Mouse (Mus musculus) lung, embryonic 14.5 days (tissue): ENCODE measurements around the gene Col8a2. TPM values are rescaled to one million over a fixed set of nuclear protein-coding genes. Genes with fewer than 3 reads are reported as not detected.

ENCODE experiments used
- ATAC-seq: fragments of 200-750 bp; cut with Nextera tagmentation; 2 replicates; pipeline ENCODE4 v1.8.0; 2017; ENCODE audit warnings: mild to moderate bottlenecking, moderate TSS enrichment, moderate library complexity; ENCODE audit not compliant: insufficient read depth
- DNase-seq: peaks from one replicate; pipeline ENCODE4 v3.0.0-alpha.2; 2015
- H3K27ac ChIP-seq: fragments of 300-500 bp; sonication (generic); 2 replicates; pipeline ENCODE4 v1.5.1; 2014; ENCODE audit warnings: low read depth, mild to moderate bottlenecking, moderate library complexity
- H3K27me3 ChIP-seq: fragments of 300-500 bp; sonication (generic); 2 replicates; pipeline ENCODE4 v1.6.1; 2014; ENCODE audit warnings: low read length, control low read depth; ENCODE audit not compliant: insufficient read depth
- H3K36me3 ChIP-seq: fragments of 300-500 bp; sonication (generic); 2 replicates; pipeline ENCODE4 v1.6.1; 2014; ENCODE audit warnings: control low read depth; ENCODE audit not compliant: insufficient read depth
- H3K4me1 ChIP-seq: fragments of 300-500 bp; sonication (generic); 2 replicates; pipeline ENCODE4 v1.6.1; 2014; ENCODE audit warnings: antibody characterized with exemption, control low read depth; ENCODE audit not compliant: insufficient read depth
- H3K4me2 ChIP-seq: fragments of 300-500 bp; sonication (generic); 2 replicates; pipeline ENCODE4 v1.6.1; 2014; ENCODE audit warnings: mild to moderate bottlenecking
- H3K4me3 ChIP-seq: fragments of 300-500 bp; sonication (generic); 2 replicates; pipeline ENCODE4 v1.5.1; 2014; ENCODE audit warnings: low read depth, low read length
- H3K9ac ChIP-seq: fragments of 300-500 bp; sonication (generic); 2 replicates; pipeline ENCODE4 v1.6.1; 2014
- H3K9me3 ChIP-seq: fragments of 300-500 bp; sonication (generic); 2 replicates; pipeline ENCODE4 v1.6.1; 2016; ENCODE audit warnings: low read depth, low read length, control low read depth
- CTCF ChIP-seq: IDR thresholded peaks from 2 replicates; pipeline ENCODE4 v1.5.1; 2016; ENCODE audit warnings: antibody characterized with exemption, low read depth
- WGBS: fragments of 180-500 bp; shearing (Covaris S2); extraction: QIAGEN DNeasy Blood & Tissue Kit; methylation state at CpG from one replicate; pipeline ENCODE4 v1.1.7; 2014; 5-methylcytosine and 5-hydroxymethylcytosine counted together
- polyA plus RNA-seq: library from polyadenylated mRNA; unstranded; fragments of >200 nt; fragmentation: Nextera tagmentation; extraction: Ambion mirVana; gene quantifications from 2 replicates; pipeline ENCODE4 v1.2.1, GENCODE M21; 2014

Gene Col8a2
- polyA plus RNA-seq, 1 experiment from 2014 or later = 4.0 TPM

DNA sequence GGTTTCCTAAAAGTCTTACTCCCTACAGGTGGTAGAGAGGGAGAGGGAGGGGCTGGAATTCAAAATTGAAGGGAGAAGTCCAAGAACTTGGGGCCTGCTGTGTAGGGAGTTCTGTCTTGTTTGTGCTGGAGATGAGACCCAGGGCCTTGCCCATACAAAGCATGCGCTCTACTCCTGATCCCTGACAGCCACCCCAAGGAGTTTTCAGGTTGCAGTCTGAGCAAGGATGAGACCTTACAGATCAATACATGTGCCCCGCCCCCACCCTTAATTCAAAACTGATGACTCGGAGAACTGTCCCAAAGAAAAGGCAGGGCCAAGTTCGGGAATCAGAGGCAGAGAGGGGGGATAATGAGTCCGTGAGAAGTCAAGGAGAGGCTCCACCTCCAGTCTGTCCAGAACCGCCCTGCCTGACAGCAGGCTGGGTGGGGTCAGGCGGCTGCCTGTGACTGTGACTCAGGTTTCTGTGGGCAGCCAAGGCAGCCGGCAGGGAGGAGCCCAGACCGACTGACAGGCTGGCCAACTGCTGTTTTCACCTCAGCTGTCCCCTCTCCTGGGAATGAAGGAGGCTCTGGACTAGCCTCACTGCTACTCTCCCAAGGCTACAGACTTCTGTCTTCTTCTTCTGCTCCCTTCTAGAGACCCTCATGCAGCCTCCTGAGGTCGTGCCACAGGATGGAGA lies 25.9 kb upstream of the Col8a2 start:
- Histone ChIP-seq H3K4me1 (peaks cover 25% of the 10 kb centered on the region), H3K9ac (0 out of 2 replicates have a peak overlapping the region, but pooled peaks have one; percentile 35), H3K4me3 (peak overlapping the region; percentile 13; the same call in 1 of the 2 replicates), H3K36me3 (0 out of 2 replicates have a peak, but pooled peaks cover 3% of the 10 kb centered on the region), H3K27me3 (no peaks in the 10 kb centered on the region), H3K4me2 (peak overlapping the region; percentile 52), H3K9me3 (no peaks in the 10 kb centered on the region), H3K27ac (peak overlapping the region; percentile 97)
- DNase-seq (peak; percentile 75), ATAC-seq (0 out of 2 replicates have a peak, but pooled peaks have one; percentile 4)
- WGBS = 9% methylated on average over 10 of the region's 10 CpGs
- TF ChIP-seq CTCF = no peak

DNA sequence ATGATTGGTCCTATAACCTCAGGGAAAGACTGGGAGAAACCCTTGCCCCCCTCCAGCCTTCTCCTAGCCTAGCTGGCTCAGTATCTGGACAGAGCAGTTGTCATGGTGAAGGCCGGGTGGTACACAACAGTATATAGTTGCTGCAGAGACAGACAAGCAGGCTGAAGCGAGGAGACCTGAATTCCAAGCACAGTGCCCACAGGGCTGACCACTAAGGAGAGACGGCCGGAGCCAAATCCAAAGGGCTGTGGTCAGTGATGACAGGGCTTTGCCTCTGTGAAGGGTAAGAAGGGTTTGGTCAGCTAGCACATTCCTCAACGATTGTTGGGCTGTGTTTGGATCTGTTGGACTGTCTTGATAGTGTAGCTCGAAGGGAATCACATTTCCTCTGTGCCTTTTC lies 25.3 kb upstream of the Col8a2 start:
- Histone ChIP-seq H3K4me2 (peak overlapping the region; percentile 52), H3K4me1 (peaks cover 25% of the 10 kb centered on the region)

GRCm38 (mm10) chr4:126261675-126262074 lies 24.9 kb upstream of the Col8a2 start:
- no peaks in the 10 kb centered on the region for H3K27me3 ChIP-seq
- peak overlapping the region; percentile 97; the same call in 1 of the 2 replicates for H3K27ac ChIP-seq
- H3K4me2 ChIP-seq = peak overlapping the region; percentile 24; the same call in 1 of the 2 replicates
- H3K4me3 ChIP-seq = peak overlapping the region; percentile 79; the same call in 1 of the 2 replicates
- TF ChIP-seq CTCF = no peak
- peaks cover 25% of the 10 kb centered on the region for H3K4me1 ChIP-seq
- no peak overlapping the region for H3K9ac ChIP-seq
- DNase-seq = no peak
- WGBS = 40% methylated on average over 7 of the region's 7 CpGs
- no peaks in the 10 kb centered on the region for H3K9me3 ChIP-seq
- ATAC-seq = 0 out of 2 replicates have a peak, but pooled peaks have one; percentile 0
- H3K36me3 ChIP-seq = 0 out of 2 replicates have a peak, but pooled peaks cover 4% of the 10 kb centered on the region

More for the DNA sequence above, 25.3 kb upstream of the Col8a2 start:
- Histone ChIP-seq H3K9me3 (no peaks in the 10 kb centered on the region), H3K27ac (peak overlapping the region; percentile 97), H3K27me3 (no peaks in the 10 kb centered on the region), H3K36me3 (0 out of 2 replicates have a peak, but pooled peaks cover 4% of the 10 kb centered on the region), H3K9ac (0 out of 2 replicates have a peak overlapping the region, but pooled peaks have one; percentile 1), H3K4me3 (no peak overlapping the region)
- DNase-seq (peak; percentile 12), ATAC-seq (no peak)
- TF ChIP-seq CTCF = no peak
- WGBS = 64% methylated on average over 6 of the region's 6 CpGs

GRCm38 (mm10) chr4:126262119-126262807 lies 24.3 kb upstream of the Col8a2 start, which contains the start of gene Trappc3:
Gene Trappc3 (plus strand): TSS chr4:126262325.
- peak; percentile 100 for DNase-seq
- TF ChIP-seq CTCF = peak; percentile 99
- H3K4me2 ChIP-seq = peak within 1 kb of the TSS; percentile 85
- peak within 1 kb of the TSS; percentile 79 for H3K4me3 ChIP-seq
- peak within 1 kb of the TSS; percentile 97 for H3K27ac ChIP-seq
- ATAC-seq = peak; percentile 90
- peaks cover 25% of the 10 kb centered on the region for H3K4me1 ChIP-seq
- H3K9me3 ChIP-seq = no peaks in the 10 kb centered on the region
- H3K27me3 ChIP-seq = no peaks in the 10 kb centered on the region
- peak within 1 kb of the TSS; percentile 81 for H3K9ac ChIP-seq
- 0 out of 2 replicates have a peak, but pooled peaks cover 4% of the 10 kb centered on the region for H3K36me3 ChIP-seq
- under 1% methylated on average over 46 of the region's 46 CpGs for WGBS

DNA sequence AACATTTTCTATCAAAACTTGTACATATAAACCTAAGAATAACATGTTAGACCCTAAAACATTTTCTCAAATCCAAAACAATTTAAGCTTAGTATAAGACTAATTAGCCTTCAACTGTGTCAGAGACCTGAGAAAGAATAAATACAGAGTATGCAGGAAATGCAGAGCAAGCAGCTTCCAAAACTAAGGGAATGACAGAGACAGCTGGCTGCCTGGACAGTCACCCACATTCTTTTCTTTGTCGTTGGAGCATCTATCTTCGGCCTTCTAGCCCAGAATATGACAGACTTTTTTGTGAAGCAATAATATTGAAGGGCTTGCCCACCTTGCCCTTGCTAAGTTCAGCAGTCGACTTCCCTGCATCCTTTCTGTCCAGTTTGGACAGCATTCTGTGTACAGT lies 17.3 kb upstream of the Col8a2 start:
- H3K9ac ChIP-seq = no peak overlapping the region
- no peak overlapping the region for H3K4me2 ChIP-seq
- 73% methylated on average over 3 of the region's 3 CpGs for WGBS
- no peak overlapping the region for H3K27ac ChIP-seq
- no peaks in the 10 kb centered on the region for H3K9me3 ChIP-seq
- no peak for TF ChIP-seq CTCF
- H3K36me3 ChIP-seq = peaks cover 22% of the 10 kb centered on the region
- no peaks in the 10 kb centered on the region for H3K27me3 ChIP-seq
- no peaks in the 10 kb centered on the region for H3K4me1 ChIP-seq
- H3K4me3 ChIP-seq = no peak overlapping the region
- DNase-seq = no peak
- no peak for ATAC-seq

DNA sequence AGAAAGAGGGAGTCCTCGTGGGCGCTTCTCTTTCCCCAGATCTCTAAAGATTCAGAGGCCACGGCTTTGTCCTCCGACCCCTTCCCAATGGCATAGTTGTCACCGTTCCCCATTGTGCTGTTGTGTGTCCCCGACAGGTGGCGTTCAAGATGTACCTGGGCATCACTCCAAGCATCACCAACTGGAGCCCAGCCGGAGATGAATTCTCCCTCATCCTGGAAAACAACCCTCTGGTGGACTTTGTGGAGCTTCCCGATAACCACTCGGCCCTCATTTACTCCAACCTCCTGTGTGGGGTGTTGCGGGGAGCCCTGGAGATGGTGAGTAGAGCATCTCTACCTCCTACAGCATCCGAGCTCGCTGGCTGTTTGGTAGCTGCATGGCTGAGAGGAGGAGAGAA lies 12.8 kb upstream of the Col8a2 start:
- no peak overlapping the region for H3K4me3 ChIP-seq
- H3K4me1 ChIP-seq = no peaks in the 10 kb centered on the region
- no peaks in the 10 kb centered on the region for H3K27me3 ChIP-seq
- no peak overlapping the region for H3K27ac ChIP-seq
- TF ChIP-seq CTCF = no peak
- H3K9me3 ChIP-seq = no peaks in the 10 kb centered on the region
- H3K4me2 ChIP-seq = no peak overlapping the region
- no peak for ATAC-seq
- 71% methylated on average over 13 of the region's 13 CpGs for WGBS
- peaks cover 30% of the 10 kb centered on the region for H3K36me3 ChIP-seq
- no peak overlapping the region for H3K9ac ChIP-seq
- DNase-seq = no peak

- peaks cover 30% of the 10 kb centered on the region for H3K36me3 ChIP-seq
- DNase-seq (no peak), ATAC-seq (no peak)
- H3K27ac ChIP-seq = no peak overlapping the region
- no peak overlapping the region for H3K4me2 ChIP-seq
- no peak overlapping the region for H3K9ac ChIP-seq
- TF ChIP-seq CTCF = no peak
- H3K4me3 ChIP-seq = no peak overlapping the region
- no peaks in the 10 kb centered on the region for H3K27me3 ChIP-seq
- 92% methylated on average over 4 of the region's 4 CpGs for WGBS
- H3K4me1 ChIP-seq = no peaks in the 10 kb centered on the region
- no peaks in the 10 kb centered on the region for H3K9me3 ChIP-seq
Measured at GRCm38 (mm10) chr4:126275081-126275480, 11.5 kb upstream of the Col8a2 start.
